Mouse (Mus musculus) activated CD4-positive, CD25-positive, alpha-beta regulatory T cell, adult 4 months (primary cell): ENCODE data around the gene Pstpip1. TPM values are rescaled to one million over a fixed set of nuclear protein-coding genes. Genes with fewer than 3 reads are reported as not detected.
A peak's percentile ranks its signal among the peaks of the same experiment; 100 is the strongest.

Experiments
- ATAC-seq: one replicate; pipeline ENCODE4 v1.8.0; 2017
- polyA plus RNA-seq, 2 experiments: library from polyadenylated mRNA; unstranded; fragments of 100-300 nt; shearing (Covaris generic); gene quantifications; one replicate each; pipeline ENCODE4 v1.2.1; 2017

The Pstpip1 gene
- polyA plus RNA-seq, 2 experiments from 2014 or later: 37.9 to 40.7 TPM

DNA sequence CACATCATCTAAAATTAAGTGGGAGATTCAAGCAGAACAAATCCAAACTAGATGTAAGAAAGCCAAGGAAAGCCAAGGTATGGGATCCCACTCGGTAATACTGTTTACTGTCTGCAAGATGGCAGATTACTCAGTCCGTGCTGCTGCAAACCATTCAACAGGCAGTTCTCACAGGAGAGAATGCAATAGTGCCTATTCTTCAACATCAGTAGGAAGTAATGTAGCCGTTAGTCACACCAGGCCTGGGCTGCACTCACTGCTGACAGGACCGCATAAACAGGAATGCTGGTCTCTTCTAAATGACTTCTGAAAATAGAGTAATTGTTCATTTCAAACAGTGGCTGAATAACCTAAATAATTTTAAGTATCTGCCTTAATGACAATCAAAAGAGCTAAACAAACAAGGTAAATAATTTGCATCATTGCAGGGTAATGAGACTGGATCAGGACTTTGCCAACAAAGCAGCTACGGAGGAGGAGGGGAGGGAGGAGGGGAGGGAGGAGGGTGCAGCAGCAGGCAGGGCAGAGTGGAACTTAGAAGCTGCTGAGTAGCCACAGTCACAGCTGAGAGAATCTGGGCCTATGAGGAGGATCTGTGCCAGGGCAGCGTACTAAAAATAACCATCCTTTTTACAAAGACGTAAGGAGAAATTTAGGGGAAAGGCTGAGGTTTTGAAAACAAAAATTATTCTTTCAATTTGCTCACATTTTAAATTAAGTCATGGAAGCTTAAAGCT lies 62.2 kb downstream of the Pstpip1 start:
- no peak for ATAC-seq

DNA sequence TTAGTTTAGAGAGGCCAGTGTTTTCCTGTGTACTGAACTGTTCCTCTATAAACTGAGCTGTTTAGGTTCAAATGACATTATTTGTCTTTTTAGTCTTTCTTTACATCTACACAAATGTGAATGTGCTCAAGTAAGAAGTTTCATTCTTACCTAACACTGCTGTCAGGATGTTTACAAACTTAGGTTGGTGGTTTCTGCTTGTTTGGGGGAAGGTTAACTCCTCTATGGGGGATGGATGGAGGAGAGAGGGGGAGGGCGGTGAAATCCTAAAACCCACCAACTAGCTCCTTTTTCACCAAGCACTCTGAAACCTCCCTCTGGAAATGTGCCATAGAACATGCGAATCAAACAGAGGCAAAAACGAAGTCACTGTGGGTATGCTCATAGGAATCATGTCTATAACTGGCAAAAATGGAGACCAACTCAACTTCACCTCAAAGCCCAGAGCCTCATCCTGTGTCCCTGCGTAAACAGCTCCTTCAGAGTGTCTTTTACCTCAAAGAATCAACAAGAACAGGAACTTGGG lies 62.8 kb downstream of the Pstpip1 start:
- peak; percentile 36 for ATAC-seq

DNA sequence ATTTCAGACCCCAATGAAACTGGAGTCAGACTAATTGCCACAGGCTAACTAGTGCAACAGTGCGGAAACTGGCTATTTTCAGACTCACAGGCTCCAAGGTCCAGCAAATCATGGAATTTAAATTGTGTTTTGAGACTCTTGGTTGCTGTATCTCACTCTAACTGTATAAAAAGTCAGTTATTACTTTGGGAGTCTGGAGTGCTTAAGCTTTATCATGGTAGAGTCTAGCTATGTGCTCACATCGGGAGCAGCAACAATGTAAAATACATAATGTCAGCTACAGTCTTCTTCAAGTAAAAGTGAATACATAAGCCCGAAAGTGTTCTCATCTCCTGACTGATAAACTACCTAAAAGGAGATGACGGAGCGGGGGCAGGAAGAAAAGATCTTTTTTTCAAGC lies 64.8 kb downstream of the Pstpip1 start:
- no peak for ATAC-seq

DNA sequence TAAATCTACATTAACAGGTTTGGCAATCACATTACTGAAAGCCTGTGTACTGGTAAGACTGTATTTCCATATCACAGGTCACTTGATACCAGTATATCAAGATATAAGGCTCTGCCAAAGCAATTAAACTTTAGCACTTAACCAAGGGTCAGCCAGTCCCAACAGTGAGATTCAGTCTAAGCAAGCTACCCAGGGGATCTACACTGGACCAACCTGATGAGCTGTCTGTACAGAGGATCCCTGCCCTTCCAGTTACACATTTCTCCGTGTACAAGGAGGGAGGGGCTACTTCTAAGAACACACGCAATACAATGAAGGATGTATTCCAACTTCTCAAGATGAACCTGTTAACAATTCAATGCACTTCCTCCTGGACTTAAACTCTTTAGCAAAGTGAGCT lies 68.3 kb downstream of the Pstpip1 start:
- ATAC-seq: no peak

DNA sequence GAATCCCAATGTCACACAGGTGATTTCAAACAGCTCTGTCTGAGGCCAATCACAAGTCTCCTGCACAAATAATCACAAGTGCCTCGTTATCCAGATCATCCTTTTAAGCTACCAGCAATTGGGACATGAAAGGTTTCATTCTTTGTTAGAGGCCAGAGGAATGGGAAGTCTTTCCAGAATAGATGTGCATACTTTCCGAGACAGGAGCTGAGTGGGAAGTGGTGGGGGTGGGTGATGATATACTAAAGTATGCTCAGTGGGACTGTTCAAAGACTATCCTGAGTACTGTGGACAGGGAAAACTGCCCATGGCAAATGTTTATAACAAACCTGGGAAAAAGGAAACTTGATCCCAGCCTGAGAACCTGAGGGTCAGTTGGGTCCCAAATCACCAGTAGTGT lies 69.7 kb downstream of the Pstpip1 start:
- ATAC-seq: no peak

DNA sequence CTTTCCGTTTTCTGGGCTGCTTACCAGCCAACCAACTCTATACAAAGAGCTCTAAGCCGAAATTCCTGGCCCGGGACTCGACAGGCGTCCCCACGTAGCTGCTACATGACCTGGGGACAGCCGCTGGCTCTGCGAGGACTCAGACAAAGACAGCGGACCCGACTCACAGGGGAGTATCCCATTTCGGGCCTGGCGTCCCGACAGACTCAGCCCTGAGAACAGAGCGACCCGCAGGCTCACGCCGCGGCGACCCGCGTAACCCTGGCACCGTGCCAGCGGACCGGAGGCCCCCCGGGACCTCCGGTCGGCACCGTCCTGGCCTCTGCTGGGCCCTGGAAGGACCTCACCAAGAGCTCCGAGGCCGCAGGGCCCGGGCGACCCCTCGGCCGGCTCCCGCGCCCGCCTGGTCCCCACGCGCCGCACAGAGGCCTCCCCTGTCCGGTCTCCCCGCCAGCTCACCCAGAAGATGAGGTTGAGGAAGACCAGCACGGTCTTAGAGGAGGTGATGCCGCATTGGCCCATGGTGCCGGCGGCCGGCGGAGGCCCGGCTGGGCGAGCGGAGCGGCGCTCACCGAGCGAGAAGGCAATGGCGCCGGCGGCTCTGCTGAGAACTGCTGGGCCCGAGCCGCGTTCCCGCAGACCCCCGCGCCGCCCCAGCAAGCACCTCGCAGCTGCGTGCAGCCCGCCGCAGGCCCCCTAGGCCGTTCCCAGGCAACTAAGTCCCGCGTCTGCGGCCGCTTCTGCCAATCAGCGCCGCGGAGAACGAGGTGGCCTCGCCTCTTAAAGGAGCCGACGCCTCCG lies 70.8 kb downstream of the Pstpip1 start:
- peak; percentile 93 for ATAC-seq

DNA sequence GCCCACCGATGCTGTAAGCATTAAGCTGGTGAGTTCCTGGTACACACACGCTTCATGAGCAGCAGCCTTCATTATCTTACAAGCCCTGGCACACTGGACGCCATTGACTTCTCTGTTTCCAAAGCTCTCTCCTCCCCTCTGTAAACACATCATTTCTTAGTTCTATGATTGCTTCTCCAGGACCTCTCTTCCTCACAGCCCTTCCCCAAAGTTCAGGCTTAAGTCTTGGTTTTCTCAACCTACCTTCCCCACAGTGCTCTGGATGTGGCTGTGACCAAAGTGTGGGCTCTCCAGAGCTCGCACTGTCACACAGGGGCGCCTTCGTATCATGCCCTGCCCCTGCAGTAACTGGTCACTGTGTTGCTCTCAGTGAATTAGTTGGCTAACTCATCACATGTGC lies 75.6 kb downstream of the Pstpip1 start, which contains the start of gene Tspan3:
TSS of gene Tspan3 (minus strand) at position 101 of the 400 bp plus-strand sequence.
- no peak for ATAC-seq

DNA sequence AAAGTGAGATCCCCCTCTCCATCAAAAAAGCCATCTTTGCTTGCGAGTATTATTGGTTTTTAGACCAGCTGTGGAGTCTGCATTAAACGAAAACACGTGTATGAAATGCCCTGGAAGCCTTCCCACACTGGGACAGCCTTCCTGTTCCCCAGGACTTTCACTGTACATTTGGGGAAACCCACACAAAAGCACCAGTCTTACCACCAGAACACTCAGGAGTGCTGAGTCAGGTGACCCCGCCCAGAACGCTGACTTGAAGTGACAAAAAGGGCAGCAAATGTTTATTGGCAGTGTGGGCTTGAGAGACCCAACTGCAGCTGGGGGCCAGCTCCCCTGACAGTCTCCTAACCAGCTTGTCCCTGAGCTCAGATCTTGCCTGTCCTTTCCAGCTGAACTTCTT lies 76.4 kb downstream of the Pstpip1 start:
- ATAC-seq: no peak

DNA sequence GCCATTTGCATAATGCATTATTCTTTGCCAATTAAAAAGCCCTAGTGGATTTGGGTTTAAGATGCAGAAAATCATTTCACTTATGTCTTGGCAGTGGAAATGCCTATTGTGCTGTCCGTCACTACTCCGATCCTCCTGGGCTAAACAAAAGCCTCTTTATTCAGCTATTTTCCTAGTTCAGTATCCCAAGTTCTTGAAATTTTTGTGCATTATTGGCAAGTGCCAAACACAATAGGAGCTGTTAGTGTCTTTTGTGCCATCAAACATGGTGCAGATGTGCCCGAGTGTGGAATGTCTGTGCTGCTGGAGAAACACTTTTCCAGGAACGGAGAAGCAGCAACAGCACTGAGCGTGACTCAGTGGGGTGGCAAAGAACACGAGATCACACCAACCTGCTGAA lies 77.9 kb downstream of the Pstpip1 start:
- ATAC-seq: no peak

DNA sequence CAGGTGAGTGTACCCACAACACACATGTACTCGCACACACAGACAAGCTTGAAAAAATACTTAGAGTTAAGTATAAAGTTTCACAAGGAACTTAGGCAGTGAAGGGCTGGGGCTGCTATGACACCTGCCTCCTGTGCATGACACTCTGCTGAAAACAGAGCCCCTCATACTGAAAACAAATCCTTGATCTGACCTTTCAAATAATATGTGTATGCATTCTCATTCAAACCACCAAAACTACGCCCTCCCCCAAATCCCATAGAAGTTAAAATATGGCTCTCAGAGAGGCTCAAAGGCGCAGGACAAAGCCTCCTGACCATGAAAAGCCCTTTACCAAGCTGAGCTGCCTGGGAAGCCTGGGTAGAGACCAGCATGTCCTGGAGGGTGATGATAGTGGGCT lies 85.6 kb downstream of the Pstpip1 start:
- ATAC-seq: no peak

DNA sequence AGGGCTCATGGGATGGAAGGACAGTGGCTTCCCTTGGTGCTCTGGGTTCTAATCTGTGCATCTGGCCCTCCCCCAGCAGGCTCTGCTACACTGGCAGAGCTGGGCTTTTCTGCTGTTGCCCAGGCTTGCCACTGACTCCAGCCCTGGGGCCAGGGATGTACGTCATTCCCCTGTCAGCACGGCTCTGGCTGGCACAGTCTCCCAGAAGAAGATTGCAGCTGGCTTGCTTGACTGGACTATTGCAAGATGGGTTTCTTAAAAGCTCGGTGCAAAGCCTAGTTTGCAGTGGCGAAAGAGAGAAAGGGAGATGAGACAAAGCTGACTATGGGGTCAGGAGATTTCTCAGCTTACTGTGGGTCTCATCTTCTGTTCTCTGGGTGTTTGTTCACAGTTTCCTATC lies 87.6 kb downstream of the Pstpip1 start:
- no peak for ATAC-seq

Other genes with a start within 250 kb of the Pstpip1 start
- gene Scaper, start 151.8 kb upstream of the Pstpip1 start, polyA plus RNA-seq: 10 to 100 TPM; 20.1 to 25.2 TPM
- gene 4930563M21Rik, start 79.4 kb upstream of the Pstpip1 start, polyA plus RNA-seq: not detected
- gene Rcn2, start 48.1 kb upstream of the Pstpip1 start, polyA plus RNA-seq: 10 to 100 TPM; 16.7 to 21.5 TPM
- 10 to 100 TPM; 31.0 to 31.4 TPM for gene Tspan3, start 75.5 kb downstream of the Pstpip1 start, polyA plus RNA-seq